Mouse (Mus musculus) forebrain, embryonic 10.5 days (tissue): ENCODE results near the gene Aig1. TPM values are rescaled to one million over a fixed set of nuclear protein-coding genes. Genes with fewer than 3 reads are reported as not detected.

Experiments
- DNase-seq: peaks from one replicate; pipeline ENCODE4 v3.0.0-alpha.2; 2017; ENCODE audit warnings: low spot score; ENCODE audit errors: extremely low spot score
- H3K27ac ChIP-seq: fragments of 300-500 bp; sonication (generic); 2 replicates; pipeline ENCODE4 v1.5.1; 2016; ENCODE audit warnings: mild to moderate bottlenecking
- H3K27me3 ChIP-seq: fragments of 300-500 bp; sonication (generic); 2 replicates; pipeline ENCODE4 v1.6.1; 2016; ENCODE audit warnings: mild to moderate bottlenecking; ENCODE audit not compliant: poor library complexity, severe bottlenecking
- H3K36me3 ChIP-seq: fragments of 300-500 bp; sonication (generic); replicated peaks from 2 replicates; pipeline ENCODE4 v1.6.1; 2016; ENCODE audit warnings: mild to moderate bottlenecking, moderate library complexity
- H3K4me1 ChIP-seq: fragments of 300-500 bp; sonication (generic); 2 replicates; pipeline ENCODE4 v1.6.1; 2016
- H3K4me3 ChIP-seq: fragments of 300-500 bp; sonication (generic); 2 replicates; pipeline ENCODE4 v1.5.1; 2016; ENCODE audit warnings: mild to moderate bottlenecking, moderate library complexity
- H3K9me3 ChIP-seq: fragments of 300-500 bp; sonication (generic); 2 replicates; pipeline ENCODE4 v1.6.1; 2016; ENCODE audit warnings: mild to moderate bottlenecking, moderate library complexity
- WGBS: fragments of 180-500 bp; shearing (Covaris S2); methylation state at CpG from one replicate; pipeline ENCODE4 v1.1.7; 2016; 5-methylcytosine and 5-hydroxymethylcytosine counted together
- polyA plus RNA-seq: library from polyadenylated mRNA; unstranded; fragments of >200 nt; fragmentation: Nextera tagmentation; extraction: Ambion mirVana; gene quantifications from 2 replicates; pipeline ENCODE4 v1.2.1, GENCODE M21; 2016

Gene Aig1
- polyA plus RNA-seq, 1 experiment from 2014 or later, result 21.8 TPM

- 88% methylated on average over 4 of the region's 4 CpGs for WGBS
- no peaks in the 10 kb centered on the region for H3K36me3 ChIP-seq
These were observed 163.0 kb downstream of the Aig1 start for GRCm38 (mm10) chr10:13705771-13706170.

GRCm38 (mm10) chr10:13702688-13703087, 166.1 kb downstream of the Aig1 start:
- no peaks in the 10 kb centered on the region for H3K36me3 ChIP-seq
- H3K4me1 ChIP-seq, result no peaks in the 10 kb centered on the region
- DNase-seq, result no peak
- H3K27ac ChIP-seq, result no peak overlapping the region
- no peaks in the 10 kb centered on the region for H3K9me3 ChIP-seq
- no peaks in the 10 kb centered on the region for H3K27me3 ChIP-seq
- H3K4me3 ChIP-seq, result no peak overlapping the region
- 86% methylated on average over 6 of the region's 6 CpGs for WGBS

More at GRCm38 (mm10) chr10:13705771-13706170, 163.0 kb downstream of the Aig1 start:
- no peak overlapping the region for H3K27ac ChIP-seq
- H3K4me3 ChIP-seq, result no peak overlapping the region
- no peaks in the 10 kb centered on the region for H3K27me3 ChIP-seq
- DNase-seq, result no peak
- H3K9me3 ChIP-seq, result no peaks in the 10 kb centered on the region
- H3K4me1 ChIP-seq, result no peaks in the 10 kb centered on the region

DNA sequence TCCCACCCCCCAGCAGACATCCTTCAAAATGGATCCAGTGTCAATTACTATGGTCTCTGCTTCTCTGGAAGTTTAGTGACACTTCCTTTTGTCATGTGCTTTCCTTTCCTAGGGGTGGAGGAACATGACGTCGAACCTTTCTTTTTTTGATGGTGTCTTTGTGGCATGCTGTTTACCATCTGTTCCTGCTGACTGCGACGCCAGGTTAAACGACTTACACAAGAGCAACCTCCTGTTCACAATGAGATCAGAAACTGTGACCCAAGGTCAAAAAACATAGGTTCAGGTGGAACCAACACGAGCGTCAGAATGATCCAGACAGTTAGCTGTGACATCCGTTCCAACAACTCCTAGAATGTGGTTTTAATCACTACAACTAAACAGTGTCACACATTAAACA, 166.7 kb downstream of the Aig1 start:
- no peak overlapping the region for H3K4me3 ChIP-seq
- H3K27ac ChIP-seq, result no peak overlapping the region
- no peaks in the 10 kb centered on the region for H3K36me3 ChIP-seq
- H3K27me3 ChIP-seq, result no peaks in the 10 kb centered on the region
- H3K9me3 ChIP-seq, result no peaks in the 10 kb centered on the region
- 71% methylated on average over 8 of the region's 8 CpGs for WGBS
- no peak for DNase-seq
- H3K4me1 ChIP-seq, result no peaks in the 10 kb centered on the region

- Histone ChIP-seq H3K36me3 (no peaks in the 10 kb centered on the region), H3K4me1 (no peaks in the 10 kb centered on the region), H3K9me3 (no peaks in the 10 kb centered on the region), H3K27ac (no peak overlapping the region), H3K27me3 (no peaks in the 10 kb centered on the region), H3K4me3 (no peak overlapping the region)
- no peak for DNase-seq
These were observed 172.5 kb downstream of the Aig1 start for GRCm38 (mm10) chr10:13696326-13696725.

DNA sequence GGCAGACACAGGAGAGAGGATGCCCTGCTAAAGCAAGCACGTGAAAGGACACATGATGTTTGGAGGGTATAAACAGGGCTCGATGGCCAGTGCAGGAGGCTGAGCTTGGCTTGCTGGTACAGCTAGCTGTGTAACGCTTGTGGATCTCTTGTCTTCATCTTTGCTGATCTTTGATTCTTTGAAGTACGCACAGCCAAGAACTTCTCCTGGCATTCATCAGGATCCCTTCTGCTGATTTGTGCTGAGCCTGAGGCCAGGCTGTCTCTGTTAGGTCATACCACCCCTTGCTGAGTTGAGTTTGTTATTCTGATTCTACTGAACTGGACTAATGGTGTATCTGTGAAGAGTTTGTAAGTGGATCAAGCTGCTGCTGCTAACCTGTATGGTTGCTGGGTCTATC, 175.5 kb downstream of the Aig1 start:
- H3K4me1 ChIP-seq, result peaks cover 5% of the 10 kb centered on the region; the same call in 1 of the 2 replicates
- H3K9me3 ChIP-seq, result no peaks in the 10 kb centered on the region
- H3K27me3 ChIP-seq, result no peaks in the 10 kb centered on the region
- H3K36me3 ChIP-seq, result no peaks in the 10 kb centered on the region
- no peak for DNase-seq
- H3K4me3 ChIP-seq, result no peak overlapping the region
- WGBS, result 88% methylated on average over 4 of the region's 4 CpGs
- no peak overlapping the region for H3K27ac ChIP-seq

DNA sequence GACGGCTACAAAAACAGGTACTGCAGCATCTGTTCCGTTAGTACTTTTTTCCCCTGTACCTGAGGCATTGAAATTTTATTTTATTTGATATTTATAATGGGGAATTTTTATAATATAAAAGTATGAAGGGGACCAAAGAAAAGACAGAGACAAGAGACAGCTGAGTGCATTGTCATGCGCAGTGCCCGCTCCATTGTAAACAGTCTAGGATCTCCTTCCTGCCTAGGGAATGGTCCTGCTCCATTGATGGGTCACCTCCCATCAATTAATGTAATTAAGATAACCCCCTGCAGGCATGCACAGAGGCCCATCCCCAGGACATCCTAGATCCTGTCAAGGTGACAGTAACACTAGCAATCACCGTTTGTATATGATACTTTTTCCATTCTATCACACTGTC, 178.0 kb downstream of the Aig1 start:
- no peaks in the 10 kb centered on the region for H3K36me3 ChIP-seq
- H3K4me1 ChIP-seq, result peaks cover 5% of the 10 kb centered on the region; the same call in 1 of the 2 replicates
- no peaks in the 10 kb centered on the region for H3K27me3 ChIP-seq
- H3K27ac ChIP-seq, result no peak overlapping the region
- H3K9me3 ChIP-seq, result no peaks in the 10 kb centered on the region
- WGBS, result 92% methylated on average over 5 of the region's 5 CpGs
- DNase-seq, result no peak
- no peak overlapping the region for H3K4me3 ChIP-seq

DNA sequence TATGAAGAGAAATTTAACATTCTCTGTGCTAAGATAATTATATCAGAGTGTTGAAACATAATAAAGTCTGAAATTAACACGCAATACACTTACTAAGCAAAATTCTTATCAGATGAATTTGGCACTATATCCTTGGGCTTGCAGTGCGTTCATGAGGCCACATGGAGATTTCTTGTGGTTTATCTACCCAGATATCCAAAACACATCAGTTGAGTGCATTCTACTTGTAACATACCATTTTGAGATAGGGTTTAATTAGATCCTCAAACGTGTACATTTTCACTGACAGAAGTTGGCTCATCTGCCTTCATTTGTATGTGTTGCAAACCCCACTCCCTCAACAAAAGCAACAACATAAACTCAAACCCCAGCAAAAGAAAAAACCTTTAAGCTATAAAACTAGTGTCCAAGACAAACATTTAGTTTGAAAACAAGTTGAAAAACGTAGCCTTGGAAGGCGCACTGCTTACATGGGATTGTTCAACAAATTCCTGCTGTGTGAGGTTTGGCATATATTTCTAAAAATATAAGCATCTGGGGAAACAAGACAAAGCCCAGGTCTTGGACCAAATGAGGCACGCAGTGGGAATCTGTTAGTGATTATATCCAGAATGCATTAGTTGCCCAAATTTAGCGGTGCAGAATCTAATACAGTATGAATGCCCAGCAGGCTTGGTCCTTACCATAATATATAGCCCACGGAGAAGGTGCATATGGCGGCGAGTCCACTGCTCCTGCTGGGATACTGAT, 178.8 kb downstream of the Aig1 start:
- H3K9me3 ChIP-seq, result no peaks in the 10 kb centered on the region
- H3K4me1 ChIP-seq, result peaks cover 5% of the 10 kb centered on the region; the same call in 1 of the 2 replicates
- H3K27me3 ChIP-seq, result no peaks in the 10 kb centered on the region
- no peak for DNase-seq
- H3K4me3 ChIP-seq, result no peak overlapping the region
- H3K36me3 ChIP-seq, result no peaks in the 10 kb centered on the region
- 94% methylated on average over 10 of the region's 10 CpGs for WGBS
- no peak overlapping the region for H3K27ac ChIP-seq

GRCm38 (mm10) chr10:13688386-13689120, 180.2 kb downstream of the Aig1 start:
- Histone ChIP-seq H3K9me3 (no peaks in the 10 kb centered on the region), H3K27ac (no peak overlapping the region), H3K27me3 (no peaks in the 10 kb centered on the region), H3K36me3 (no peaks in the 10 kb centered on the region), H3K4me3 (no peak overlapping the region), H3K4me1 (peaks cover 5% of the 10 kb centered on the region; the same call in 1 of the 2 replicates)
- 72% methylated on average over 15 of the region's 15 CpGs for WGBS
- DNase-seq, result no peak

- peaks cover 5% of the 10 kb centered on the region; the same call in 1 of the 2 replicates for H3K4me1 ChIP-seq
- H3K4me3 ChIP-seq, result no peak overlapping the region
- H3K9me3 ChIP-seq, result no peaks in the 10 kb centered on the region
- DNase-seq, result no peak
- WGBS, result 91% methylated on average over 8 of the region's 8 CpGs
- H3K27me3 ChIP-seq, result no peaks in the 10 kb centered on the region
- H3K27ac ChIP-seq, result no peak overlapping the region
- H3K36me3 ChIP-seq, result no peaks in the 10 kb centered on the region
These were observed 181.5 kb downstream of the Aig1 start for GRCm38 (mm10) chr10:13687182-13687810.

GRCm38 (mm10) chr10:13686127-13686526, 182.7 kb downstream of the Aig1 start:
- 89% methylated on average over 5 of the region's 5 CpGs for WGBS
- DNase-seq, result no peak
- no peaks in the 10 kb centered on the region for H3K36me3 ChIP-seq
- H3K9me3 ChIP-seq, result no peaks in the 10 kb centered on the region
- no peaks in the 10 kb centered on the region for H3K27me3 ChIP-seq
- no peak overlapping the region for H3K27ac ChIP-seq
- no peak overlapping the region for H3K4me3 ChIP-seq
- peaks cover 5% of the 10 kb centered on the region; the same call in 1 of the 2 replicates for H3K4me1 ChIP-seq

DNA sequence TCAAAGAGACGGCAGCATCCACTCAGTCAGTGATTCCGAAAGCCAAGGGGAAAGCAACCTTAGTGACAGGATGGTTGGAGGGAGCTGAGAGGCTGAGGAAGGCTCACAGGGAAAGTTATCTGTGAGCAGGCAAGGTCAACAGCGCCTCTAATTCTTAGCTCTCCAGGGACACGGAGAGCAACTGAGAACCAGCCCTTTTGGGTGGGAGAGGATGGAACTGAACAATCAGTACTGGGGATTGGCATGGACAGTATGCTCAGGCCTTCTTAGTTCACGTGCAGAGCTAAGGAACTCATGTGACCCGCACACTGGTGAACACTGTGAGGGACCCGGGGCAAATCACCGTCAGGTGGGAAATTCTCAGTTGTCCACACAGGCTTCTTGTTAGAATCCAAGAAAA, 183.4 kb downstream of the Aig1 start:
- H3K27ac ChIP-seq, result no peak overlapping the region
- DNase-seq, result no peak
- peaks cover 5% of the 10 kb centered on the region; the same call in 1 of the 2 replicates for H3K4me1 ChIP-seq
- H3K4me3 ChIP-seq, result no peak overlapping the region
- H3K9me3 ChIP-seq, result no peaks in the 10 kb centered on the region
- H3K27me3 ChIP-seq, result no peaks in the 10 kb centered on the region
- H3K36me3 ChIP-seq, result no peaks in the 10 kb centered on the region
- 90% methylated on average over 8 of the region's 8 CpGs for WGBS

GRCm38 (mm10) chr10:13684452-13684851, 184.3 kb downstream of the Aig1 start:
- H3K27ac ChIP-seq, result no peak overlapping the region
- no peaks in the 10 kb centered on the region for H3K9me3 ChIP-seq
- no peak for DNase-seq
- H3K4me3 ChIP-seq, result no peak overlapping the region
- H3K27me3 ChIP-seq, result no peaks in the 10 kb centered on the region
- peaks cover 5% of the 10 kb centered on the region; the same call in 1 of the 2 replicates for H3K4me1 ChIP-seq
- H3K36me3 ChIP-seq, result no peaks in the 10 kb centered on the region

GRCm38 (mm10) chr10:13682565-13682964, 186.2 kb downstream of the Aig1 start:
- H3K36me3 ChIP-seq, result no peaks in the 10 kb centered on the region
- H3K4me1 ChIP-seq, result no peaks in the 10 kb centered on the region
- H3K27me3 ChIP-seq, result no peaks in the 10 kb centered on the region
- H3K9me3 ChIP-seq, result no peaks in the 10 kb centered on the region
- WGBS, result 68% methylated on average over 3 of the region's 3 CpGs
- no peak overlapping the region for H3K27ac ChIP-seq
- no peak for DNase-seq
- no peak overlapping the region for H3K4me3 ChIP-seq
